In the genomic region with DNA sequence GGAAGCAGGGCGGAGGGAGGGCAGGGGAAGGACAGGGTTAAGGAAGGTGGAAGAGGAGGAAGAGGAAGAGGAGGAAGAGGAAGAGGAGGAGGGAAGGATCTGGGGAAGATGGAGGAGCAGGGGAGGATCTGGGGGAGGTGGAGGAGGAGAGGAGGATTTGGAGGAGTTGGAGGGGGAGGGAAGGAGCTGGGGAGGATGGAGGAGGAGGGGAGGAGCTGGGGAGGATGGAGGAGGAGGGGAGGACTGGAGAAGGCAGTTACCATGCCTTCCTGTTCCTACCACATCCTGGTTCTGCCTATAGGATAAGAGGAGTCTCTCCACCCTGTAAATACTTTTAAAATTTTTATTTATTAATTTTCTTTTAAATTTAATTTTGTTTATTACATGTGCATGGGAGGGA, we compare ENCODE assay signal across 23 mouse cellular contexts.
"Had no signal": no experiment of that assay in that cellular context is flagged by ENCODE, and none has a peak within 500 bp of the region (broad histone marks: within the 10 kb centered on the region; RNA-seq: fewer than 3 reads in every experiment).

No protein-coding gene starts in this region.

- H3K36me3 ChIP-seq: heart, embryonic 13.5 days; heart, embryonic 15.5 days; hindbrain, embryonic 13.5 days; hindbrain, embryonic 15.5 days; kidney, embryonic 15.5 days; limb, embryonic 13.5 days; limb, embryonic 15.5 days; liver, embryonic 12.5 days had no signal

- ATAC-seq: hindbrain, postnatal 0 days; intestine, embryonic 16.5 days; liver, embryonic 12.5 days had no signal

- H3K9me3 ChIP-seq: heart, embryonic 13.5 days; heart, embryonic 15.5 days; hindbrain, embryonic 13.5 days; hindbrain, embryonic 15.5 days; kidney, embryonic 15.5 days; limb, embryonic 13.5 days; limb, embryonic 15.5 days; liver, embryonic 12.5 days had no signal

- H3K27me3 ChIP-seq: heart, embryonic 13.5 days; heart, embryonic 15.5 days; hindbrain, embryonic 13.5 days; hindbrain, embryonic 15.5 days; limb, embryonic 15.5 days had no signal

- DNase-seq: gastrocnemius, postnatal 14 days; gastrocnemius, postnatal 36 days; heart, adult 18-20 months; heart, postnatal 14 days; heart, postnatal 36 days; kidney, adult 11 months; kidney, adult 9 months; kidney, postnatal 14 days; layer of hippocampus, adult 9-11 months; layer of hippocampus, postnatal 36 days; left cerebral cortex, postnatal 4 days had no signal

- H3K4me1 ChIP-seq: kidney, embryonic 15.5 days; limb, embryonic 15.5 days; liver, embryonic 12.5 days had no signal

- H3K9ac ChIP-seq: heart, embryonic 13.5 days; heart, embryonic 15.5 days; hindbrain, embryonic 13.5 days; hindbrain, embryonic 15.5 days; kidney, embryonic 15.5 days; limb, embryonic 13.5 days; limb, embryonic 15.5 days; liver, embryonic 12.5 days had no signal

- H3K4me3 ChIP-seq: heart, embryonic 13.5 days; heart, embryonic 15.5 days; hindbrain, embryonic 13.5 days; hindbrain, embryonic 15.5 days; kidney, embryonic 15.5 days; limb, embryonic 13.5 days; limb, embryonic 15.5 days; liver, embryonic 12.5 days had no signal

- H3K27ac ChIP-seq: heart, embryonic 13.5 days; heart, embryonic 15.5 days; hindbrain, embryonic 13.5 days; hindbrain, embryonic 15.5 days; hindbrain, postnatal 0 days; kidney, embryonic 15.5 days; kidney, postnatal 0 days; limb, embryonic 13.5 days; limb, embryonic 15.5 days; liver, embryonic 12.5 days had no signal

- H3K4me2 ChIP-seq: heart, embryonic 11.5 days; heart, embryonic 13.5 days; heart, embryonic 15.5 days; hindbrain, embryonic 13.5 days; hindbrain, embryonic 15.5 days; kidney, embryonic 15.5 days; limb, embryonic 13.5 days; limb, embryonic 15.5 days; liver, embryonic 12.5 days had no signal
